Mouse (Mus musculus): Measurements from ENCODE around the gene Gkn1.
A peak's percentile ranks its signal among the peaks of the same experiment; 100 is the strongest.

Gene Gkn1

DNA sequence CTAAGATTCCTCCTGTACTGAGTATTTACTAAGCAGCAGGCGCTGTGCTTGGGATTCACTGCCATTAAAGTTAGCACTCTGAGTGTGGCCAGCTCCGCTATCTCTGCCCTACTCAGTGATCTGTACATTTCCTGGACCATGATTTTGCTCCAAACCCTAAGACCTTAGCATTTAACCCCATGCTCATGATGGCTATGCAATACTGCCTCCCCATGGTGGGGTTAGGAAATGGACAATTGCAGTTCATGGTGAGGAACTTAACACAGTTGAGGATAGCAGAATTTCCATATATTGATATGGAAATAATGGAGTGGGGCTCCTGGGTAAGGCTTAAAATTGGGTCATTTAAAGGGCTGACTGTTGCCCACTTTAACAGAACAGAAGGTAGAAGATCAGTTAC lies 27.4 kb downstream of the Gkn1 start:
- DNase-seq (ENCODE audit: low spot score), result peak; percentile 56

DNA sequence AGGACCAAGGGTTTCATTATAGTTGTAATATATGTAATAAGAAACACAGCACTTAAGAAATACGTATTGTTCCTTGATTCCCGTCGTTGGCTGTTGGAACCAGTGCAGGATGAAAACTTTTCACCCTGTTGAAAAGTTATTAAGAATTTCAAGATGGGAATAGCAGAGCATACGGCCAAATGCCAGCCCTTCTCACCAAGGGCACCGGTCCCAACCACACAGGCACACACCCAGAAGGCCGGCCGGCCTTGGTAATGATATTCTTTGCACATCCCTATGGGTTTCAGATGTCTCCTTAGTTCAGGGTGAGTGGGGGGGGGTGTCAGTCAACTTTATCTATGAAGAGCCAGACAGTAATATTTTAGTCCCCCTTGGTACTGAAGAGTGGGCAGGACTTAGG lies 32.1 kb downstream of the Gkn1 start:
- no peak for DNase-seq (ENCODE audit: low spot score)

DNA sequence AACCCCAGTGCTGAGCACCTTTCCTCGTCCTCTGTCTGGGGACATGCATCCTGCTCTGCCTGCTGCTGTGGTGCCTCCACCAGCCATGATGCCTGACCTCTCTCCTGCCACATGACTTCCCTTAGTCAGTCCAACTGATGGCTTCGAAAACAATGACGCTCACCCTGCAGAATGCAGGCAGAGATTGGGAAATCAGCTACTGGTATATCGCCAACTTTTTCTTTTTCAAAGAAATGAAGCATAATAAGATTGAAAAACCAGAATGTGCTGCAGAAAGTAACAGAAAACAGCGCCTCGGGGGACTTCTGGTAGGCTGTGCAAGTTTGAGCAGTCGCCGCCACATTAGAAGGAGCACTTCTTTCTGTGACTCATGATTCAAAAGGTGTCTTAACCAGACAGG lies 33.8 kb downstream of the Gkn1 start:
- DNase-seq (ENCODE audit: low spot score), result peak; percentile 66

DNA sequence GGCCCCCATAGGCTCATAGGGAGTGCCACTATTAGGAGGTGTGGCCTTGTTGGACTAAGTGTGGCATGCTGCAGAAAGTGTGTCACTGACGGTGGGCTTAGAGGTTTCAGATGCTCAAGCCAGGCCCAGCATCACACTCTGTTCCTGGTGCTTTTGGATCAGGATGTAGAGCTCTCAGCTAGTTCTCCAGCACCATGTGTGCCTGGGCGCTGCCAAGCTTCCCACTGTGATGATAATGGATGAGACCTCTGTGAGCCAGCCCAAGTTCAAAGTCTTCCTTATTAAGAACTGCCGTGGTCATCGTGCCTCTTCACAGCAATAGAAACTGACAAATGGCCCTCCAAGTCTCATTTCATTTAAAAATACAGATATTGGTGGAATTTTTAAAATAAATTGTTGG lies 38.0 kb downstream of the Gkn1 start:
- no peak for DNase-seq (ENCODE audit: low spot score)

DNA sequence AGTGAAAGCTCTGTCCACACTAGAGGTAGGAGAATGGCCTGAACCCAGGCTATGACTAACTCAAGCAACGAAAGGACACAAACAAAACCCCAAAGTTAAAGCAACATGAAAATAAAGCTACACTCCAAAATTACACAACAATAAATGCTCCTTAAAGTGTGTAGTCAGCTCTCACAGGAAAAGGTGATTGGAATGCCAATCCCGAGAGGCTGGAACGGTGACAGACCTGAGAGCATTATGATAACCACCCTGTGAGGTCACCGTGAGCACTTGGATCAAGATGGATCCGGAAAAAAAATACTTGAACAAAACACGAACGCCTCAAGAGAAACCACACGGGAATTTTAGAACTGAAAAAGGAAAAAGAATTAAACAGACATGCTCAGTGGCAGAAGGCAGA lies 46.3 kb downstream of the Gkn1 start:
- no peak for DNase-seq (ENCODE audit: low spot score)

DNA sequence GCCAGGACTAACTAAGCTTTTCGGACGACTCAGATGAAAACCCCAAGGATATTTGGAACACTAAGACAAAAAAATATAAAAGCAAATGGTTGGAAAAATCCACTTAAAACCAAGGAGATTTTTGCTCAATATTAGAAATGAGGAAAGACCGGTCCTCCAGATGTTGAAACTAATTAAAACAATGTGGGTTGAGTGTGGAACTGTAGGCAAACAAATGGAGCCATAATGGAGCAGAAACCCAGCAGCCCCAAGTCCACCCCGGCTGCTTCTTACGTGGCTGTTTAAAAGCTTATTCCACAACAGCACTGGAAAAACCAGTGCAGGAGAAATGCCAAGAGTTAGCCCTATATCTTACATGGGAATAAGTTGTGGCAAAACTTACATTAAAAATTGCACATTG lies 48.0 kb downstream of the Gkn1 start:
- DNase-seq (ENCODE audit: low spot score), result no peak

DNA sequence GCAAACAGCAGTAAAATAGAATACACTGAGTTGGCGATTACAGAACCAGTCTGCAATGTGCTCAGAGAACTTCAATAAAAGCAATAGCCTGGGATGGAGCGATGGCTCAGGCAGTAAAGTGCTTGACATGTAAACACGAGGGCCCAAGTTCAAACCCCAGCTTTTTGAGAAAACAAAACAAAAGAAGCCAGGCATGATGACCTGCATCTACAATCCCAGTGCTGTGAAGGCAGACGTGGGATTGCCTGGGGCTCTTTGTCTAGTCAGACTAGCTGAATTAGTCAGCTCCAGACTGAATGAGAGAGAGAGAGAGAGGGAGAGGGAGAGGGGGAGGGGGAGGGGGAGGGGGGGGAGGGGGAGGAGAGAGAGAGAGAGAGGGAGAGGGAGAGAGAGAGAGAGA lies 48.8 kb downstream of the Gkn1 start:
- DNase-seq (ENCODE audit: low spot score), result no peak
